Mouse (Mus musculus) forebrain, embryonic 10.5 days (tissue): ENCODE results near the gene Usp17le. TPM values are rescaled to one million over a fixed set of nuclear protein-coding genes. Genes with fewer than 3 reads are reported as not detected.
"Not testable (repeated sequence)": the region's sequence is repeated elsewhere in the genome, so short reads cannot be mapped to it uniquely, and the experiment has no call there.

Source experiments
- DNase-seq: peaks from one replicate; pipeline ENCODE4 v3.0.0-alpha.2; 2017; ENCODE audit warnings: low spot score; ENCODE audit errors: extremely low spot score
- H3K27ac ChIP-seq: fragments of 300-500 bp; sonication (generic); 2 replicates; pipeline ENCODE4 v1.5.1; 2016; ENCODE audit warnings: mild to moderate bottlenecking
- H3K27me3 ChIP-seq: fragments of 300-500 bp; sonication (generic); 2 replicates; pipeline ENCODE4 v1.6.1; 2016; ENCODE audit warnings: mild to moderate bottlenecking; ENCODE audit not compliant: poor library complexity, severe bottlenecking
- H3K36me3 ChIP-seq: fragments of 300-500 bp; sonication (generic); replicated peaks from 2 replicates; pipeline ENCODE4 v1.6.1; 2016; ENCODE audit warnings: mild to moderate bottlenecking, moderate library complexity
- H3K4me1 ChIP-seq: fragments of 300-500 bp; sonication (generic); 2 replicates; pipeline ENCODE4 v1.6.1; 2016
- H3K4me3 ChIP-seq: fragments of 300-500 bp; sonication (generic); 2 replicates; pipeline ENCODE4 v1.5.1; 2016; ENCODE audit warnings: mild to moderate bottlenecking, moderate library complexity
- H3K9me3 ChIP-seq: fragments of 300-500 bp; sonication (generic); 2 replicates; pipeline ENCODE4 v1.6.1; 2016; ENCODE audit warnings: mild to moderate bottlenecking, moderate library complexity
- WGBS: fragments of 180-500 bp; shearing (Covaris S2); methylation state at CpG from one replicate; pipeline ENCODE4 v1.1.7; 2016; 5-methylcytosine and 5-hydroxymethylcytosine counted together
- polyA plus RNA-seq: library from polyadenylated mRNA; unstranded; fragments of >200 nt; fragmentation: Nextera tagmentation; extraction: Ambion mirVana; gene quantifications from 2 replicates; pipeline ENCODE4 v1.2.1, GENCODE M21; 2016

The Usp17le gene
- polyA plus RNA-seq, result not detected in 2 replicates

GRCm38 (mm10) chr7:104777370-104777769 lies at the start of gene Usp17le:
TSS of gene Usp17le (minus strand) at chr7:104777470.
- H3K36me3 ChIP-seq, DNase-seq, H3K4me3 ChIP-seq, H3K27ac ChIP-seq, H3K4me1 ChIP-seq, H3K27me3 ChIP-seq, H3K9me3 ChIP-seq: not testable (repeated sequence)
- WGBS, result 77% methylated on average over 2 of the region's 2 CpGs

GRCm38 (mm10) chr7:104810335-104810734 lies 33.1 kb upstream of the Usp17le start:
- H3K4me1 ChIP-seq, H3K27ac ChIP-seq, H3K27me3 ChIP-seq, H3K9me3 ChIP-seq, H3K4me3 ChIP-seq, H3K36me3 ChIP-seq, DNase-seq: not testable (repeated sequence)
- WGBS, result 90% methylated on average over 8 of the region's 8 CpGs

GRCm38 (mm10) chr7:104790796-104791195 lies 13.5 kb upstream of the Usp17le start:
- no peak for DNase-seq
- no peaks in the 10 kb centered on the region for H3K27me3 ChIP-seq
- 43% methylated on average over 1 of the region's 1 CpGs for WGBS
- H3K36me3 ChIP-seq, result no peaks in the 10 kb centered on the region
- no peak overlapping the region for H3K4me3 ChIP-seq
- H3K27ac ChIP-seq, result no peak overlapping the region
- H3K9me3 ChIP-seq, result no peaks in the 10 kb centered on the region
- no peaks in the 10 kb centered on the region for H3K4me1 ChIP-seq

Other genes starting within 250 kb of the Usp17le start
- gene Olfr651, start 227.3 kb downstream of the Usp17le start, polyA plus RNA-seq, result not detected in 2 replicates
- gene Olfr652, start 216.6 kb downstream of the Usp17le start, polyA plus RNA-seq, result not detected in 2 replicates
- not detected in 2 replicates for gene Olfr653, start 200.2 kb downstream of the Usp17le start, polyA plus RNA-seq
- not detected in 2 replicates for gene Olfr654, start 190.4 kb downstream of the Usp17le start, polyA plus RNA-seq
- not detected in 2 replicates for gene Olfr655, start 175.7 kb downstream of the Usp17le start, polyA plus RNA-seq
- gene Olfr656, start 163.5 kb downstream of the Usp17le start, polyA plus RNA-seq, result 0.09 TPM in 1 of 2 replicates, not detected in the other
- not detected in 2 replicates for gene Olfr657, start 152.7 kb downstream of the Usp17le start, polyA plus RNA-seq
- 0.06 and 0.07 TPM in 2 replicates for gene Olfr658, start 130.2 kb downstream of the Usp17le start, polyA plus RNA-seq
- not detected in 2 replicates for gene Olfr659, start 110.7 kb downstream of the Usp17le start, polyA plus RNA-seq
- not detected in 2 replicates for gene Olfr661, start 91.0 kb downstream of the Usp17le start, polyA plus RNA-seq
- not detected in 2 replicates for gene Usp17lb, start 65.1 kb upstream of the Usp17le start, polyA plus RNA-seq
- not detected in 2 replicates for gene Usp17la, start 79.5 kb upstream of the Usp17le start, polyA plus RNA-seq
- not detected in 2 replicates for gene Olfr665, start 100.6 kb upstream of the Usp17le start, polyA plus RNA-seq
- not detected in 2 replicates for gene Olfr666, start 118.5 kb upstream of the Usp17le start, polyA plus RNA-seq
- not detected in 2 replicates for gene Olfr667, start 144.0 kb upstream of the Usp17le start, polyA plus RNA-seq
- not detected in 2 replicates for gene Olfr668, start 150.6 kb upstream of the Usp17le start, polyA plus RNA-seq
- gene Olfr669, start 156.8 kb upstream of the Usp17le start, polyA plus RNA-seq, result not detected in 2 replicates
- not detected in 2 replicates for gene Olfr670, start 185.2 kb upstream of the Usp17le start, polyA plus RNA-seq
- not detected in 2 replicates for gene Olfr671, start 201.7 kb upstream of the Usp17le start, polyA plus RNA-seq
- gene Olfr672, start 224.6 kb upstream of the Usp17le start, polyA plus RNA-seq, result not detected in 2 replicates